Mouse (Mus musculus) mesoderm, embryonic 11.5 days (tissue): ENCODE measurements around the gene Ern1.
A peak's percentile ranks its signal among the peaks of the same experiment; 100 is the strongest.

Experiments used
- DNase-seq: peaks from one replicate; pipeline ENCODE4 v3.0.0-alpha.2; 2012; ENCODE audit warnings: low read depth, low spot score

Gene Ern1

GRCm38 (mm10) chr11:106389611-106390010 is 98.0 kb downstream of the Ern1 start:
- DNase-seq, result no peak

- no peak for DNase-seq
These were observed 99.8 kb downstream of the Ern1 start, which contains the start of gene Icam2 for GRCm38 (mm10) chr11:106387791-106388216. TSS of gene Icam2 (minus strand) at chr11:106388075.

GRCm38 (mm10) chr11:106387020-106387419 is 100.6 kb downstream of the Ern1 start:
- DNase-seq, result no peak

- DNase-seq, result no peak
These were observed 101.2 kb downstream of the Ern1 start for GRCm38 (mm10) chr11:106386409-106386808.

GRCm38 (mm10) chr11:106383051-106383790 is 104.4 kb downstream of the Ern1 start:
- DNase-seq, result no peak

- no peak for DNase-seq
These were observed 105.2 kb downstream of the Ern1 start for GRCm38 (mm10) chr11:106382424-106382823.

GRCm38 (mm10) chr11:106381883-106382282 is 105.8 kb downstream of the Ern1 start:
- DNase-seq, result no peak

GRCm38 (mm10) chr11:106381011-106381410 is 106.6 kb downstream of the Ern1 start:
- no peak for DNase-seq

- no peak for DNase-seq
These were observed 112.7 kb downstream of the Ern1 start for GRCm38 (mm10) chr11:106374979-106375378.

- no peak for DNase-seq
These were observed 113.1 kb downstream of the Ern1 start for GRCm38 (mm10) chr11:106374559-106374958.

GRCm38 (mm10) chr11:106373998-106374397 is 113.7 kb downstream of the Ern1 start:
- no peak for DNase-seq

GRCm38 (mm10) chr11:106366316-106366715 is 121.3 kb downstream of the Ern1 start:
- peak; percentile 82 for DNase-seq

GRCm38 (mm10) chr11:106365366-106365765 is 122.3 kb downstream of the Ern1 start, which contains the start of gene Prr29:
TSS of gene Prr29 (plus strand) at chr11:106365472.
- no peak for DNase-seq

- DNase-seq, result no peak
These were observed 122.9 kb downstream of the Ern1 start for GRCm38 (mm10) chr11:106364712-106365111.

- peak; percentile 48 for DNase-seq
These were observed 128.3 kb downstream of the Ern1 start for GRCm38 (mm10) chr11:106359350-106359749.

GRCm38 (mm10) chr11:106355382-106356128 is 132.1 kb downstream of the Ern1 start:
- no peak for DNase-seq

- no peak for DNase-seq
These were observed 133.5 kb downstream of the Ern1 start for GRCm38 (mm10) chr11:106354181-106354580.

- no peak for DNase-seq
These were observed 134.5 kb downstream of the Ern1 start, which contains the start of gene Scn4a for GRCm38 (mm10) chr11:106353188-106353587. TSS of gene Scn4a (minus strand) at chr11:106353288.

- no peak for DNase-seq
These were observed 135.7 kb downstream of the Ern1 start for GRCm38 (mm10) chr11:106351941-106352340.

GRCm38 (mm10) chr11:106351253-106351652 is 136.4 kb downstream of the Ern1 start:
- no peak for DNase-seq

GRCm38 (mm10) chr11:106350853-106351252 is 136.8 kb downstream of the Ern1 start:
- no peak for DNase-seq

GRCm38 (mm10) chr11:106349772-106350171 is 137.9 kb downstream of the Ern1 start:
- no peak for DNase-seq

GRCm38 (mm10) chr11:106344910-106345309 is 142.7 kb downstream of the Ern1 start:
- DNase-seq, result no peak
